Mouse (Mus musculus): ENCODE measurements around the gene Tardbp. TPM values are rescaled to one million over a fixed set of nuclear protein-coding genes. Genes with fewer than 3 reads are reported as not detected.

Tardbp gene
- polyA plus RNA-seq, 1 experiment = 797 TPM

DNA sequence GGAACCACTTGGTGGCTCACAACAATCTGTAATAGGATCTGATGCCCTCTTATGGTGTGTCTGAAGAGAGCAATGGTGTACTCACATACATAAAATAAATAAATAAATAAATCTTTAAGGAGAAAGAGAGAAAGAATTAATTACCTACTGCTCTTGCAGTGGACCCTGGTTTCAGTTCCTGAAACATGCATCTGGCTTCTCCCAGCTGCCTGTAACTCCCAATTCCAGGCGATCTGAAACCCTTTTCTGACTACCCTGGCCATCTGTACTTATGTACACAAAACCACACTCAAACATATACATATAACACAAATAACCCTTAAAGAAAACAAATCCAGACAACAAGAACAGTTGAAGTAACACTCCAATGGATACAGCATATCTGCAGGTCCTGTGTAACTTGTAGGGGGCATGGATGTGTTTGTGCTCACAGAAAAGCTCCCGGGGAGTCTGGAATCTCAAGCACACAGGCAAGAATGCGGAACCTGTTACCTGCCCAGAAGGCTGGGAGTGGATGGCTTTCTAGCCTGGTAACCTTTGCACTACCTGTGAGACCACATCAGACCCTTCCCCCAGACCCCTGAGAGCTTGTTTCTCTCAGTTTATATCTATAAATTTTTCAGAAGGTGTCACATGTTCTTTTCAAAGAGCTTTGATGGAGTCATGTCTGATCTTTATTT, 5.3 kb upstream of the Tardbp start:
- Histone ChIP-seq H3K36me3 (ENCODE audit: control insufficient read depth, insufficient read depth, low read length, poor library complexity, severe bottlenecking) (no peaks in the 10 kb centered on the region), H3K4me1 (ENCODE audit: control insufficient read depth, insufficient read depth, low read length) (peaks cover 2% of the 10 kb centered on the region), H3K9me3 (replicated peaks; ENCODE audit: control insufficient read depth, insufficient read depth, low read length, poor library complexity, severe bottlenecking) (no peaks in the 10 kb centered on the region), H3K27ac (ENCODE audit: insufficient read depth, low read length) (peak overlapping the region; percentile 93), H3K27me3 (ENCODE audit: control insufficient read depth, insufficient read depth, low read length, poor library complexity, severe bottlenecking) (no peaks in the 10 kb centered on the region), H3K9ac (ENCODE audit: low read depth, poor library complexity, severe bottlenecking) (0 out of 2 replicates have a peak overlapping the region, but pooled peaks have one; percentile 9), H3K4me3 (ENCODE audit: low read depth, low read length) (no peak overlapping the region)
- TF ChIP-seq CTCF (IDR thresholded peaks at IDR 0.05; ENCODE audit: low read depth, low read length) (no peak), EP300 (IDR thresholded peaks at IDR 0.05; ENCODE audit: insufficient read depth, low read depth, low read length) (peak; percentile 96), POLR2A (IDR thresholded peaks at IDR 0.05; ENCODE audit: insufficient read depth, low read length) (no peak)

DNA sequence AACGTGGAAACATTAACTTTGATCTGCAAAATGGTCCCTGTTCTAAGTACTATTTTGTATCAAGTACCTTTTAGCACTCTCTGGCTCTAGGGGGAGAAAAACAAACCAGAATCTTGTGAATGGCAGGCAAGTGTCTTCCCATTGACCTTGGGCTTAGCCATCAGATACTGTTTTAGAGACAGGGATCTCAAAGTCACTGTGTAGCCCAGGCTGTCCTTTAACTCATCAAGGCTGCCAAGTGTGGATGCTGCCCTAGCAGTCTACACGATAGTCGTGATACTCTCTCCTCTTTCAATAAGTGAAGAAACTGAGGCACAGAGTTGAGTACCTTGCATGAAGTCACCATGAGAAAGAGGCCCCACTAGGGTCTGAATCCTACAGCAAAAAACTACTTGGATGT, 427 bp upstream of the Tardbp start:
- peak overlapping the region; percentile 43 for H3K4me3 ChIP-seq (ENCODE audit: low read depth, low read length)
- H3K4me1 ChIP-seq (ENCODE audit: control insufficient read depth, insufficient read depth, low read length) = peaks cover 2% of the 10 kb centered on the region
- TF ChIP-seq POLR2A (IDR thresholded peaks at IDR 0.05; ENCODE audit: insufficient read depth, low read length) = no peak
- TF ChIP-seq EP300 (IDR thresholded peaks at IDR 0.05; ENCODE audit: insufficient read depth, low read depth, low read length) = no peak
- TF ChIP-seq CTCF (IDR thresholded peaks at IDR 0.05; ENCODE audit: low read depth, low read length) = no peak
- H3K27me3 ChIP-seq (ENCODE audit: control insufficient read depth, insufficient read depth, low read length, poor library complexity, severe bottlenecking) = no peaks in the 10 kb centered on the region
- peak overlapping the region; percentile 94 for H3K27ac ChIP-seq (ENCODE audit: insufficient read depth, low read length)
- H3K9me3 ChIP-seq (replicated peaks; ENCODE audit: control insufficient read depth, insufficient read depth, low read length, poor library complexity, severe bottlenecking) = no peaks in the 10 kb centered on the region
- H3K36me3 ChIP-seq (ENCODE audit: control insufficient read depth, insufficient read depth, low read length, poor library complexity, severe bottlenecking) = peaks cover 30% of the 10 kb centered on the region
- H3K9ac ChIP-seq (ENCODE audit: low read depth, poor library complexity, severe bottlenecking) = peak overlapping the region; percentile 99

DNA sequence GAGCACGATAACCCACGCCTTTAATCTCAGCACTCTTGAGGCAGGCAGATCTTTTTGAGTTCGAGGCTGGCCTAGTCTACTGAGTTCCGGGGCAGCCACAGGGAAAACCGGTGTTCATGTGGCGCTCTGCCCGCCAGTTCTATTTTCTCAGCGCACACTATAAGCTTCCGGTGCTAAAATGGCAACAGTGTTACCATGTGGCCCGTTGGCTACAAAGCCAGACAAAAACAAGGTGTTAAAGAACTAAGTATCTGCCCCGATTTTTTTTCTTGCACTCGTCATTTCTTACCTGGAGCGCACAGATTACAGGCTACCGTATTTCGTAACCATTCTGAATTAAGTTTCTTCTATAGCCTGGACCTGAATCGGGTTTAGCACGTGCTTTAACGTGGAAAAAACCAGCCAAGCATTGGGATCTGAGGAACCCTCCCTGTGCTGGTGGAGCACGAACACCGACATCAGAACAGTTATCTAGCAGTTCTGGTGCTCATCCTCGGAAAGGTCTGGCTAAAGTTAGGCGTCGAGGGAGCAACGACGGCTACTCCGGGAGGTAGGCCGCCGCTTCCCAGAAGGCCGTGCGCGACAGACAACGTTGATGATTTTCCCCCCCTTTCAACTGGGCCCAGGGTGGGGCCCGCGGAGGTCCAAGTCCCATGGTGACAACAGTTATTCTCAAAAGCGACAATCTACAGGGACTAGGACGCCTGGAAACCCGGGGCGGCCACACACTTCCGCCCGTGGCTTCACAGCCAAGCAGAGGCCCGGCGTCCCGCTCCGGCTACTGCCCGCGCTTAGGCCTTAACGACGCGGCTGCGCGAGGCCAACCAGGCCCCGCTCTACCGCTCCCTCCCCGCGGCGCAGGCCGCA, 830 bp downstream of the Tardbp start:
- H3K4me3 ChIP-seq (ENCODE audit: low read depth, low read length) = peak overlapping the region; percentile 99
- peak overlapping the region; percentile 71 for H3K27ac ChIP-seq (ENCODE audit: insufficient read depth, low read length)
- H3K27me3 ChIP-seq (ENCODE audit: control insufficient read depth, insufficient read depth, low read length, poor library complexity, severe bottlenecking) = no peaks in the 10 kb centered on the region
- TF ChIP-seq CTCF (IDR thresholded peaks at IDR 0.05; ENCODE audit: low read depth, low read length) (no peak), EP300 (IDR thresholded peaks at IDR 0.05; ENCODE audit: insufficient read depth, low read depth, low read length) (no peak), POLR2A (IDR thresholded peaks at IDR 0.05; ENCODE audit: insufficient read depth, low read length) (no peak)
- H3K4me1 ChIP-seq (ENCODE audit: control insufficient read depth, insufficient read depth, low read length) = peaks cover 2% of the 10 kb centered on the region
- H3K36me3 ChIP-seq (ENCODE audit: control insufficient read depth, insufficient read depth, low read length, poor library complexity, severe bottlenecking) = peaks cover 42% of the 10 kb centered on the region
- no peaks in the 10 kb centered on the region for H3K9me3 ChIP-seq (replicated peaks; ENCODE audit: control insufficient read depth, insufficient read depth, low read length, poor library complexity, severe bottlenecking)
- H3K9ac ChIP-seq (ENCODE audit: low read depth, poor library complexity, severe bottlenecking) = peak overlapping the region; percentile 99

DNA sequence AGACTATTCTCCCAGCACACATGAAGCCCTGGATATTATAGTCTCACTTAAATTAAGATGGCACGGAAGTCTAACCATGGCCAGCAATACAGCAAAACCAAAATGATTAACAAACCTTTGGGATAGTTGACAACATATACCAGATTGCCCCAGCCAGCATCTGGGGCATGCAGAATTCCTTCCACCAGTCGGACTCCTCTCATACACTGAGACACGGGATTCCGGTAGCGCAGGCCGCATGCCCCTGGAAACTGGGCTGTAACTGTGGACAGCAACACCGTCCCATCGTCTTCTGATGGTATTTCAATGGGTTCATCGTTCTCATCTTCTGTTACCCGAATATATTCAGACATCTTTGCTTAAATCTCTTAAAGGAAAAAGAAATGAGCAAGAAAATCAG, 1.8 kb downstream of the Tardbp start:
- H3K9ac ChIP-seq (ENCODE audit: low read depth, poor library complexity, severe bottlenecking) = peak overlapping the region; percentile 99
- no peaks in the 10 kb centered on the region for H3K9me3 ChIP-seq (replicated peaks; ENCODE audit: control insufficient read depth, insufficient read depth, low read length, poor library complexity, severe bottlenecking)
- peaks cover 2% of the 10 kb centered on the region for H3K4me1 ChIP-seq (ENCODE audit: control insufficient read depth, insufficient read depth, low read length)
- no peaks in the 10 kb centered on the region for H3K27me3 ChIP-seq (ENCODE audit: control insufficient read depth, insufficient read depth, low read length, poor library complexity, severe bottlenecking)
- peaks cover 52% of the 10 kb centered on the region for H3K36me3 ChIP-seq (ENCODE audit: control insufficient read depth, insufficient read depth, low read length, poor library complexity, severe bottlenecking)
- H3K27ac ChIP-seq (ENCODE audit: insufficient read depth, low read length) = no peak overlapping the region
- TF ChIP-seq POLR2A (IDR thresholded peaks at IDR 0.05; ENCODE audit: insufficient read depth, low read length) = no peak
- TF ChIP-seq EP300 (IDR thresholded peaks at IDR 0.05; ENCODE audit: insufficient read depth, low read depth, low read length) = no peak
- peak overlapping the region; percentile 87 for H3K4me3 ChIP-seq (ENCODE audit: low read depth, low read length)

DNA sequence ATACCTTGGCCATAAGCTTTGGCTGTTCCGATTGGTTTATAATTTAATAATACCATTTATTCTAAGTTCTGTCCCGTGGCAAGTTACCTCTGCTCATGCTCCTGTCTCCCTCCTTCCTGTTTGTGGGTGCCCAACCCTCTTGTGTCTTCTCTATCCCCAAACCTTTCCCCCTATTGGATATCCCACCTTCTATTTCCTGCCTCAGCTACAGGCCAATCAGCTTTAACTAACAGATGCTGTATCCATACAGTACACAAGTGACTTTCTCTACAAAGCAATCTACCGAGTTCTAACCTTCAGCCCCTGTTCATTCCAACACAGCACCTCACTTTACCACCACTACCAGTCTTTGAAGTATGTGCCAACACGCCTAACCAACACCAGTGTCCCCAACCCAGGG, 3.2 kb downstream of the Tardbp start:
- H3K27ac ChIP-seq (ENCODE audit: insufficient read depth, low read length) = 0 out of 2 replicates have a peak overlapping the region, but pooled peaks have one; percentile 16
- no peaks in the 10 kb centered on the region for H3K27me3 ChIP-seq (ENCODE audit: control insufficient read depth, insufficient read depth, low read length, poor library complexity, severe bottlenecking)
- no peaks in the 10 kb centered on the region for H3K4me1 ChIP-seq (ENCODE audit: control insufficient read depth, insufficient read depth, low read length)
- peak overlapping the region; percentile 99 for H3K9ac ChIP-seq (ENCODE audit: low read depth, poor library complexity, severe bottlenecking)
- H3K9me3 ChIP-seq (replicated peaks; ENCODE audit: control insufficient read depth, insufficient read depth, low read length, poor library complexity, severe bottlenecking) = no peaks in the 10 kb centered on the region
- peak overlapping the region; percentile 63 for H3K4me3 ChIP-seq (ENCODE audit: low read depth, low read length)
- no peak for TF ChIP-seq EP300 (IDR thresholded peaks at IDR 0.05; ENCODE audit: insufficient read depth, low read depth, low read length)
- no peak for TF ChIP-seq POLR2A (IDR thresholded peaks at IDR 0.05; ENCODE audit: insufficient read depth, low read length)
- no peak for TF ChIP-seq CTCF (IDR thresholded peaks at IDR 0.05; ENCODE audit: low read depth, low read length)
- H3K36me3 ChIP-seq (ENCODE audit: control insufficient read depth, insufficient read depth, low read length, poor library complexity, severe bottlenecking) = peaks cover 66% of the 10 kb centered on the region

DNA sequence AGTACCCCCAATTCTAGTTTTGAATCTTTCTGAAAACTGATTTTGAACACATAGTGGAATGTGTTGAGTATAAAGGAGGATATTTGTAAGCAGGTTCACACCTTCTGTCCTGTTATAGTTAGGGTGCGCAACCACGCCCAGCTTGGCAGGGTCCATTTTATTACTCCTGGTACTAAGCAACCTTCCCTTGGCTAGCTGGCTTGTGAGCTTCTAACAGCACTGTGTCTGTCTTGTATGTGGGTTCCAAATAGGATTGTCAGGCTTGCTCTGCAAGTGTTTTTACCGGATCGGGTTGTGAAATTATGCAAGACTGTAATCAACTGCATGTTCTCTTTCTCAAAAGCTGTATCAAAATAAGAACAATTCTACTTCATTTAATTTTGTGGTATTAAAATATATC, 4.3 kb downstream of the Tardbp start:
- H3K4me1 ChIP-seq (ENCODE audit: control insufficient read depth, insufficient read depth, low read length) = no peaks in the 10 kb centered on the region
- H3K27me3 ChIP-seq (ENCODE audit: control insufficient read depth, insufficient read depth, low read length, poor library complexity, severe bottlenecking) = no peaks in the 10 kb centered on the region
- H3K9me3 ChIP-seq (replicated peaks; ENCODE audit: control insufficient read depth, insufficient read depth, low read length, poor library complexity, severe bottlenecking) = no peaks in the 10 kb centered on the region
- H3K4me3 ChIP-seq (ENCODE audit: low read depth, low read length) = no peak overlapping the region; the same call in 1 of the 2 replicates
- no peak overlapping the region for H3K9ac ChIP-seq (ENCODE audit: low read depth, poor library complexity, severe bottlenecking)
- no peak overlapping the region for H3K27ac ChIP-seq (ENCODE audit: insufficient read depth, low read length)
- TF ChIP-seq CTCF (IDR thresholded peaks at IDR 0.05; ENCODE audit: low read depth, low read length) = no peak
- TF ChIP-seq EP300 (IDR thresholded peaks at IDR 0.05; ENCODE audit: insufficient read depth, low read depth, low read length) = no peak
- TF ChIP-seq POLR2A (IDR thresholded peaks at IDR 0.05; ENCODE audit: insufficient read depth, low read length) = no peak
- peaks cover 73% of the 10 kb centered on the region for H3K36me3 ChIP-seq (ENCODE audit: control insufficient read depth, insufficient read depth, low read length, poor library complexity, severe bottlenecking)
